Mouse (Mus musculus) embryonic fibroblast, embryonic 13.5 days (primary cell): ENCODE results near the gene Kmt2a.

ENCODE experiments used
- CTCF ChIP-seq: IDR thresholded peaks from 2 replicates; pipeline ENCODE4 v1.5.1; 2011; ENCODE audit warnings: mild to moderate bottlenecking, control low read depth, low read length, moderate library complexity, borderline replicate concordance; ENCODE audit not compliant: insufficient read depth
- POLR2A ChIP-seq: IDR thresholded peaks from 2 replicates; pipeline ENCODE4 v1.6.1; 2011; ENCODE audit warnings: low read depth, mild to moderate bottlenecking, control low read depth, low read length, moderate library complexity

DNA sequence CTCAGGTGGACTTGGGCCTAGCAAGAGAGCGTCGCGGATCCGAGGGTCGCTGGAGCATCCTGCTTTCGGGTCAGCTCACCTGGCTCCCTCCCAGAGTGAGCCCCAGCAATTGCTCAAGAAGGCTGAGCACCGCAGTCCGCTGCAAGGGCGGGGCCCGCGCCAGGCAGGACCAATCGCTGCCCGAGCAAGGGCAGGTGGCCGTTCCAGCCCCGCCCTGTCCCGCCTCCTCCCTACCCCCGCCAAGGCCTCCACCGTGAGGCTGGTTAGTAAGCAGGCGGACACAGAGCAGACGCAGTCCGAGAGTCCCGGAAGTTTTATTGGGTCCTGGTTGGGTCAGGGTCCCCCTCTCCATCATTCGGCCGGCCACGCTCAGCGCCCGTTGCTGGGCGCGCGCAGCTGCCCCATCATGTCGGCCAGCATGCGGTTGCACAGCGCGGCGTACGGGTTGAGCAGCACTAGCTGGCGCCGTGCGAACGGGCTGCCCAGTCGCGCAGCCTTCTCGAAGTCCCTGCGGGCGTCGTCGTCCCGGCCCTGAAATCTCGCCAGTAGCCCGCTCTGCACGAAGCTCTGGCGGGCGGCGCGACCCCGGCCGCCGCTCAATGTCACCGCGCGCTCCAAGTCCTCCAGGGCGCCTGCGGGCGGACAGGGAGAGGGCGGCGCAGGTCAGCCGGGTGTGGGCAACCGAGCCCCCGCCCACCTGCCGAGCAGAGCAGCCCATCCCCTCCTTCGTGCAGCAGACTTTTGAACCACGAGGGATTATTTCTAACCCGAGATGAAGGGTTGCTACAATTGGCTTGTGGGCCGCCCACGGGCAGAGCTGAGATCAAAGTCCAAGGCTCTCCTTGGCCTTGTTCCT lies 81.8 kb downstream of the Kmt2a start, which contains the start of gene Tmem25:
- TF ChIP-seq CTCF (no peak), POLR2A (peak; percentile 28; the same call in 1 of the 2 replicates)
